Mouse (Mus musculus) cerebellum, adult 11 months (tissue): Measurements from ENCODE around the gene Ccl9.

Experiments used
- DNase-seq: peaks from one replicate; pipeline ENCODE4 v3.0.0; 2022

Gene Ccl9

GRCm38 (mm10) chr11:83534609-83535423 is 43.6 kb downstream of the Ccl9 start:
- peak; percentile 14 for DNase-seq

- no peak for DNase-seq
Observed at GRCm38 (mm10) chr11:83534143-83534542, 44.3 kb downstream of the Ccl9 start.

DNA sequence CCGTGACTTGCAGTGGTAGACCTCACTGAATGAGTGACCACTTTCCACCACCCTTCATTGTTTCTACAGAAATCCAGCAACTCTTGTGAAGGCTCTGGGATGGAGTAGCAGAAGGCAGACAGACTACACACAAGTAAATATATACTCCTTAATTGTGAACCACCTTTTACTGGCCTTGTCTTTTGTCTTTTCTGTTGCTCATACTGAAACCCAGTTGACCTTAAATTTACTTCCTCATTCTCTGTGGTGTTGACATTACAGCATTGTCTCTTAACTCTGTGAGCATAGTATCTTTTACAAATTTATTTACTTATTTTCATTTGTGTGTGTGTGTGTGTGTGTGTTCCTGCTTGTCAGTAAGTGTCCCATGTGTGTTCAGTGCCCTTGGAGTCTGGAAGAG is 45.2 kb downstream of the Ccl9 start:
- DNase-seq: no peak

- no peak for DNase-seq
Observed at GRCm38 (mm10) chr11:83530360-83530759, 48.1 kb downstream of the Ccl9 start, which contains the start of gene Ccl5. Gene Ccl5, minus strand, starts transcription at chr11:83530518.

DNA sequence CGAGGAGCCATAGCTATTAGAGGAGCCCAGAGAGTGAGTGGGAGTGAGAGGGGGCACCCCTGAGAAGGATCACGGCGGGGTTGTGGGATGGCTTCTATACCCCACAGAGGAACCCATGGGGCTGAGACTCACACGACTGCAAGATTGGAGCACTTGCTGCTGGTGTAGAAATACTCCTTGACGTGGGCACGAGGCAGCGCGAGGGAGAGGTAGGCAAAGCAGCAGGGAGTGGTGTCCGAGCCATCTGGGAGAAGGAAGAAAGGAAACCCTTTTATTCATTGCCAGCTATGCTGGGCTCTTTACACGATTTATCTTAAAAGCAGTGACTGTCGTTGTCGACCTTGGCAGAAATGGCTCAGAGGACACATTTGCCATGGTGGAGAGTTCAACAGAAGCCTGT is 49.4 kb downstream of the Ccl9 start:
- DNase-seq: no peak
